Mouse (Mus musculus): ENCODE results near the gene Rgcc. TPM values are rescaled to one million over a fixed set of nuclear protein-coding genes. Genes with fewer than 3 reads are reported as not detected.

Rgcc gene
- polyA plus RNA-seq (2014; fragmentation: Nextera tagmentation; extraction: Ambion mirVana): 72.4 and 75.8 TPM in 2 replicates

DNA sequence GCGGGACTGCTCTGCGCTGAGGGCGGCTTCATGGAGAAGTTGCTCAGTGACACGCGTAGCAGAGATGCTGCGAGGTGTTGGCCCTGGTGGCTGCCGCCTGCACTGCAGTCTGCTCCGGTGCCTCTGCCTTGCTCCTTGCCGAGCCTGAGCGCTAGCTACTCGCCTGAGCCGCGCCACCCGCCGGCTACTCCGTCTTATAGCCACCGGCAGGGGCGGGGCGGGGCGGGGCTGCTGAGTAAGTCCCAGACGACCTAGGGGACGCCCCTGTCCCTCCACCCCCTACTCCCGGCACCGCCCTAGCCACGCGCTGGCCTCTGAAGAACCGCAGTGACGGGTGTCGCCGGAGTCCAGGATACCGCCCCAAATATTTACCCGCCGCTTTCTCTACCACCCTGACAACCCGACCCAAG is at the start of gene Rgcc:
TSS of gene Rgcc (minus strand) at position 180 of the 410 bp plus-strand sequence.
- DNase-seq (ENCODE audit: low spot score): peak; percentile 99
- WGBS: under 1% methylated on average over 34 of the region's 34 CpGs
- H3K36me3 ChIP-seq (ENCODE audit: control insufficient read depth, insufficient read depth, low read length): no peaks in the 10 kb centered on the region
- H3K4me3 ChIP-seq (ENCODE audit: low read depth, low read length): peak within 1 kb of the TSS; percentile 63
- H3K4me2 ChIP-seq (ENCODE audit: low read depth, low read length, severe bottlenecking): peak within 1 kb of the TSS; percentile 99
- peaks cover 17% of the 10 kb centered on the region for H3K4me1 ChIP-seq (replicated peaks; ENCODE audit: control insufficient read depth, insufficient read depth, low read length)
- H3K9me3 ChIP-seq (ENCODE audit: control insufficient read depth, low read length): no peaks in the 10 kb centered on the region
- no peaks in the 10 kb centered on the region for H3K27me3 ChIP-seq (ENCODE audit: control insufficient read depth, insufficient read depth, low read length)
- ATAC-seq (replicated peaks; ENCODE audit: low FRiP score): peak; percentile 96
- no peak within 1 kb of the TSS for H3K27ac ChIP-seq (ENCODE audit: low read depth, low read length)
- H3K9ac ChIP-seq (ENCODE audit: low read length): peak within 1 kb of the TSS; percentile 77

DNA sequence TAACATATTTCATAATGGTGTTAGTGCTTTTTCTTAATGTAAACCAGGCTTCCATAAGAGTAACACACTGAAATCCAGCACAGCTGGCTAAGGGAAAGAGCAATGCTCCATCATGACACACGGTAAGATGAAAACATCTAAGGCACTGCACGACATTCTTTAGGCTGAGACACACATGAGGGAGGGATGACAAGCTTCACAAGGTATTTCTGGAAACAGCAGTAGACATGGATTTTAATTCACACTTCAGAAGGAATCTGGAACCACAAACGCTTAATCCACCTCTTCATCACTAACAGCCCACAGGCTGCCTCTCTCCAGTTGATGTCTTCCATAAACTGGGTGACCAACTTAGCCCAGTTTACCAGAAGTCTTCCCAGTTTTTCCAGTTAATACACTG is 44.9 kb upstream of the Rgcc start:
- WGBS: 86% methylated on average over 3 of the region's 3 CpGs
- Histone ChIP-seq H3K27me3 (ENCODE audit: control insufficient read depth, insufficient read depth, low read length) (no peaks in the 10 kb centered on the region), H3K4me1 (replicated peaks; ENCODE audit: control insufficient read depth, insufficient read depth, low read length) (no peaks in the 10 kb centered on the region), H3K9me3 (ENCODE audit: control insufficient read depth, low read length) (no peaks in the 10 kb centered on the region), H3K27ac (ENCODE audit: low read depth, low read length) (no peak overlapping the region), H3K9ac (ENCODE audit: low read length) (no peak overlapping the region), H3K36me3 (ENCODE audit: control insufficient read depth, insufficient read depth, low read length) (peaks cover 22% of the 10 kb centered on the region), H3K4me2 (ENCODE audit: low read depth, low read length, severe bottlenecking) (no peak overlapping the region), H3K4me3 (ENCODE audit: low read depth, low read length) (no peak overlapping the region)
- DNase-seq (ENCODE audit: low spot score): no peak
- ATAC-seq (replicated peaks; ENCODE audit: low FRiP score): no peak

DNA sequence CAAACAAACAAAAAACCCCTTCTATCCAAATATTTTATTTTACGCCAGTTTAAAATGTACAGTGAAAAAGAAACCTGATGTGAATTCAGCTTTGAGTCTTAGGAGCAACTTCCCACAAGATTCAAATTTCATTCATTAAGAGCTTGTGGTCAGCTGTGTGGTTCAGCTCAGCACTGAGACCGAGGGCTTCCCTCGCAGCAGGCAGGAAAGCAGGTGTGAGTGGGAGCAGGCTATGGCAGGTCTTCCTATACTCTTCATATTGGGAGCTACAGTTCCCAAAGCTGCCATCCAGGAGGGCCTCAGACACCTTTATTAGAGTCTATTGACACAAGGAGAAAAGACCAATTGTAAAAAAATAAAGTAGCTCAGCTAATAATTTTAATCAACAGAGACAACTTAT is 34.2 kb upstream of the Rgcc start:
- H3K36me3 ChIP-seq (ENCODE audit: control insufficient read depth, insufficient read depth, low read length): peaks cover 4% of the 10 kb centered on the region
- 94% methylated on average over 3 of the region's 3 CpGs for WGBS

DNA sequence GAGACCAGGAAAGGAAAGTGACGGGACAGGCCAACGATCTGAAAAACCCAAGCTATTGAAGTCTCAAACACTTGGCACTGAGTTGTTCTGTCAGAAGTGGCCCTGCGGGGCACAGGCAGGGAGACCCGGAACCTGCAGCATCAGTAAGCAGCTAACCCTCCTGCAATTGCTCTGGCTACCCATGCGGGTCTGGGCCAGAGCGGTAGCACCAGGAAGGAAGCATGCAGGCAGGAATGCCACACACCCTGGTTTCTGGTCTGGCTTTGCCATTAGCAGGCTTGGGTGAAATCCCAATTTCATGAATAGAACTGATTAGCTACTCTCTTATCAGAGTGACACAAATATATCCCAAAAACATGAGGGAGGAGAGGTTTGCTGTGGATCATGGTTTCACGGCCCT is 30.5 kb upstream of the Rgcc start:
- no peak for ATAC-seq (replicated peaks; ENCODE audit: low FRiP score)

More for the DNA sequence above, 34.2 kb upstream of the Rgcc start:
- Histone ChIP-seq H3K9me3 (ENCODE audit: control insufficient read depth, low read length) (no peaks in the 10 kb centered on the region), H3K27ac (ENCODE audit: low read depth, low read length) (no peak overlapping the region), H3K4me3 (ENCODE audit: low read depth, low read length) (no peak overlapping the region), H3K27me3 (ENCODE audit: control insufficient read depth, insufficient read depth, low read length) (no peaks in the 10 kb centered on the region), H3K4me2 (ENCODE audit: low read depth, low read length, severe bottlenecking) (no peak overlapping the region), H3K4me1 (replicated peaks; ENCODE audit: control insufficient read depth, insufficient read depth, low read length) (no peaks in the 10 kb centered on the region), H3K9ac (ENCODE audit: low read length) (no peak overlapping the region)
- DNase-seq (ENCODE audit: low spot score) (no peak), ATAC-seq (replicated peaks; ENCODE audit: low FRiP score) (no peak)

DNA sequence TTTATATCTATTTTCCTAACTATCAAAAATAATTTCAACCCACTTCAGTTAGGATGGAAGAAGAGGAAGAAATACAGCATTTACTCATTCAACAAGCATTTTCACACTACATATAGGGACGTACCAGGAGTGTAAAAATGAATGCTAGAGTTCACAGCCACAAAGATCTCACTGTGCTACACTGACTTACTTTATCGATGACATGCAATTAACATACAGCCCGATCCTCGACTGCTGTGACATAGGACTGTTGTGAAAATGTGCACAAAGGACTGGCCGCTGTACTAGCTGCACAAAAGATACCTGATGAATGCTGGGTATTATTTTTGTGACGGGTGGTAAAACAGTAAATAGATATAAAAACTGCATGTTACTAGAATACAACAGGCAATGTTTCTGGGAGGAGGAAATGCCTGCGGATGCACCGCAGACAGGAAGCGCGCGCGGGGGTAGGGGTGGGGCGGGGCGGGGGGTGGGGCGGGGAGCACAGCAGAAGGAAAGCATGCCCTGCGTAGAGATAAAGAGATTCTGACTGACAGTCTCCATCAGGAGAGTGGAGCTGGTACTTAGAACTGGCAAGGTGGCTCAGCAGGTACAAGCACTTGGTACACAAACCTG is 29.6 kb upstream of the Rgcc start:
- 0 out of 2 replicates have a peak overlapping the region, but pooled peaks have one; percentile 18 for H3K4me2 ChIP-seq (ENCODE audit: low read depth, low read length, severe bottlenecking)
- ATAC-seq (replicated peaks; ENCODE audit: low FRiP score) (peak; percentile 43; the same call in 1 of the 2 replicates), DNase-seq (ENCODE audit: low spot score) (no peak)
- no peak overlapping the region for H3K27ac ChIP-seq (ENCODE audit: low read depth, low read length)
- H3K9ac ChIP-seq (ENCODE audit: low read length): no peak overlapping the region
- no peak overlapping the region for H3K4me3 ChIP-seq (ENCODE audit: low read depth, low read length)
- H3K9me3 ChIP-seq (ENCODE audit: control insufficient read depth, low read length): no peaks in the 10 kb centered on the region
- H3K4me1 ChIP-seq (replicated peaks; ENCODE audit: control insufficient read depth, insufficient read depth, low read length): no peaks in the 10 kb centered on the region
- 71% methylated on average over 16 of the region's 16 CpGs for WGBS
- no peaks in the 10 kb centered on the region; the same call in 1 of the 2 replicates for H3K36me3 ChIP-seq (ENCODE audit: control insufficient read depth, insufficient read depth, low read length)
- no peaks in the 10 kb centered on the region for H3K27me3 ChIP-seq (ENCODE audit: control insufficient read depth, insufficient read depth, low read length)

More for the DNA sequence above, 30.5 kb upstream of the Rgcc start:
- Histone ChIP-seq H3K27me3 (ENCODE audit: control insufficient read depth, insufficient read depth, low read length) (no peaks in the 10 kb centered on the region), H3K9me3 (ENCODE audit: control insufficient read depth, low read length) (no peaks in the 10 kb centered on the region), H3K9ac (ENCODE audit: low read length) (no peak overlapping the region), H3K4me2 (ENCODE audit: low read depth, low read length, severe bottlenecking) (no peak overlapping the region), H3K36me3 (ENCODE audit: control insufficient read depth, insufficient read depth, low read length) (peaks cover 4% of the 10 kb centered on the region), H3K27ac (ENCODE audit: low read depth, low read length) (no peak overlapping the region), H3K4me1 (replicated peaks; ENCODE audit: control insufficient read depth, insufficient read depth, low read length) (no peaks in the 10 kb centered on the region), H3K4me3 (ENCODE audit: low read depth, low read length) (no peak overlapping the region)
- 85% methylated on average over 7 of the region's 7 CpGs for WGBS
- DNase-seq (ENCODE audit: low spot score): no peak

DNA sequence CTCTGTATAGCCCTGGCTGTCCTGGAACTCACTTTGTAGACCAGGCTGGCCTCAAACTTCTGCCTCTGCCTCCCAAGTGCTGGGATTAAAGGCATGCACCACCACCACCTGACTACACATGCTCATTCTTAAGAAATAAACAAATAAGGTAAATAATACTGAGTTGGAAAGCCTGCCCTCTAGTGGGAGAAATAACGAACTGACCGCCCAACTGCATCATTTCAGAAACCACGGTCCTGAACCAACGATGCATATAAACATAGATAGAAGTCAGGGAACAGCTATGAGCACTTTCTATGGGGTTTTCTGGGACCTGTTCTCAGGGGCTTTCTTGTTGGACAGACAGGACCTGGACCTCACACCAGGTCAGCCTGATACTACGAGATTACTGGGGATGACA is 25.6 kb upstream of the Rgcc start:
- H3K36me3 ChIP-seq (ENCODE audit: control insufficient read depth, insufficient read depth, low read length): no peaks in the 10 kb centered on the region
- H3K9ac ChIP-seq (ENCODE audit: low read length): no peak overlapping the region
- 28% methylated on average over 5 of the region's 5 CpGs for WGBS
- H3K27me3 ChIP-seq (ENCODE audit: control insufficient read depth, insufficient read depth, low read length): no peaks in the 10 kb centered on the region
- ATAC-seq (replicated peaks; ENCODE audit: low FRiP score) (no peak), DNase-seq (ENCODE audit: low spot score) (no peak)
- H3K4me2 ChIP-seq (ENCODE audit: low read depth, low read length, severe bottlenecking): no peak overlapping the region
- no peaks in the 10 kb centered on the region for H3K9me3 ChIP-seq (ENCODE audit: control insufficient read depth, low read length)
- H3K4me3 ChIP-seq (ENCODE audit: low read depth, low read length): no peak overlapping the region
- no peak overlapping the region for H3K27ac ChIP-seq (ENCODE audit: low read depth, low read length)
- H3K4me1 ChIP-seq (replicated peaks; ENCODE audit: control insufficient read depth, insufficient read depth, low read length): no peaks in the 10 kb centered on the region

DNA sequence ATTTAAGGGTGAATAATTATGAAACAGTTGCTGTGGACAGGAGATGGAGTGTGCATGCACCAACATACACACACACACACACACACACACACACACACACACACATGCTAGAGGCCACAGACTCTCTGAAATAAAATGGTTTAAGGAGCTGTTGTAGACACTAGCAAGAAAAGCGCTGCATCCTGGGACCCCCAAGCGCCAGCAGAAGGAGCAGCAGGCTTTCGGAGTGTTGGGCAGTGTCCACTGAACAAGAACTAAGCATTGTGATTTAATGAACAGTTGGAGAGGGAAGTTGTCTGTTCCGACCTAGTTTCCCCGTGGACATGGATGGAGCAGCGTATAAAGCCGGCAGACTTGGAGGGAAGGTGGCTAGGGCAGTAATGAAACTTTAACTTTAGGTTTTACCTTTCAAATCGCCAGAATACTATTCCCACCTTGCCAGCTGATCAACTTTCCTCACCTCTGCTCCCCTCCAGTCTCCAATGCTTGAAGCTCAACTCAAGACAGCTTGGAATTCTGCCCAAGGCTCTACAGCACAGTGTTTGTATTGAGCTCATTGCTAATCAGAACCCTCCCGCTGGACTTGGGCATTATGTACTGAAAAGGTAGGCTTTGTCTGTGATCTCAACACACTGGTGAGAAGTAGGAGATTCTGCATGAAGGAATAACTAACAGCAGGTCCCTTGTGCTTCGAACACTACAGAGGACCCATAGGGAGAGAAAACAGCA is 22.8 kb upstream of the Rgcc start:
- no peak for ATAC-seq (replicated peaks; ENCODE audit: low FRiP score)

DNA sequence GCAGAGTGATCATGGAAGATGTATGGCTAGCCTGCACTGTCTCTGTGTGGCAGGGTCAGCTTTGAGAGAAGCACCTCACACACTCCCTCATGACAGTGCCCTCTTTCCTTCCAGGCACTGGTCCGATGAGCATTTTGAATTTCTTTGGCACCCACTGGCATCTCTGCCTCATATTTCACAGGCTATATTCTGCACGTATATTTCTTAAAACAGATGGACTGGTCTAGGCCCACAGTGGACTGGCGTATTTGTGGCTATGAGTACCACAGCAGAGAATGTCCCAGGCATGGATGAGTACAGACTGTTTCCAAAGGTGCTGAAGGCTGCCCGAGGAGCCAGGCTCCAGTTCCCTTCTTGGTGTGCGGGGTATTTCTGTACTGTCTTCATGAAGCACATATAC is 20.4 kb upstream of the Rgcc start:
- no peaks in the 10 kb centered on the region for H3K27me3 ChIP-seq (ENCODE audit: control insufficient read depth, insufficient read depth, low read length)
- no peak for DNase-seq (ENCODE audit: low spot score)
- no peak overlapping the region for H3K4me3 ChIP-seq (ENCODE audit: low read depth, low read length)
- H3K36me3 ChIP-seq (ENCODE audit: control insufficient read depth, insufficient read depth, low read length): no peaks in the 10 kb centered on the region
- ATAC-seq (replicated peaks; ENCODE audit: low FRiP score): no peak
- WGBS: 84% methylated on average over 5 of the region's 5 CpGs
- H3K27ac ChIP-seq (ENCODE audit: low read depth, low read length): no peak overlapping the region
- H3K9ac ChIP-seq (ENCODE audit: low read length): no peak overlapping the region
- H3K4me2 ChIP-seq (ENCODE audit: low read depth, low read length, severe bottlenecking): no peak overlapping the region
- H3K9me3 ChIP-seq (ENCODE audit: control insufficient read depth, low read length): no peaks in the 10 kb centered on the region
- H3K4me1 ChIP-seq (replicated peaks; ENCODE audit: control insufficient read depth, insufficient read depth, low read length): no peaks in the 10 kb centered on the region

More for the DNA sequence above, 22.8 kb upstream of the Rgcc start:
- H3K36me3 ChIP-seq (ENCODE audit: control insufficient read depth, insufficient read depth, low read length): no peaks in the 10 kb centered on the region
- H3K9ac ChIP-seq (ENCODE audit: low read length): no peak overlapping the region
- 83% methylated on average over 10 of the region's 10 CpGs for WGBS
- no peak for DNase-seq (ENCODE audit: low spot score)
- H3K27ac ChIP-seq (ENCODE audit: low read depth, low read length): no peak overlapping the region
- H3K9me3 ChIP-seq (ENCODE audit: control insufficient read depth, low read length): no peaks in the 10 kb centered on the region
- no peak overlapping the region for H3K4me2 ChIP-seq (ENCODE audit: low read depth, low read length, severe bottlenecking)
- no peak overlapping the region for H3K4me3 ChIP-seq (ENCODE audit: low read depth, low read length)
- H3K27me3 ChIP-seq (ENCODE audit: control insufficient read depth, insufficient read depth, low read length): no peaks in the 10 kb centered on the region
- no peaks in the 10 kb centered on the region for H3K4me1 ChIP-seq (replicated peaks; ENCODE audit: control insufficient read depth, insufficient read depth, low read length)
